Mouse (Mus musculus) embryonic facial prominence, embryonic 14.5 days (tissue): ENCODE measurements around the gene Mindy2. TPM values are rescaled to one million over a fixed set of nuclear protein-coding genes. Genes with fewer than 3 reads are reported as not detected.

Experiments
- ATAC-seq: fragments of 200-750 bp; cut with Nextera tagmentation; 2 replicates; pipeline ENCODE4 v1.8.0; 2017; ENCODE audit warnings: low read depth, moderate number of reproducible peaks, moderate TSS enrichment
- DNase-seq: peaks from one replicate; pipeline ENCODE4 v3.0.0-alpha.2; 2015; ENCODE audit warnings: low spot score
- H3K27ac ChIP-seq: fragments of 300-500 bp; sonication (generic); replicated peaks from 2 replicates; pipeline ENCODE4 v1.5.1; 2014; ENCODE audit warnings: low read depth, mild to moderate bottlenecking, low read length, moderate library complexity
- H3K27me3 ChIP-seq: fragments of 300-500 bp; sonication (generic); replicated peaks from 2 replicates; pipeline ENCODE4 v1.6.1; 2014; ENCODE audit warnings: low read length; ENCODE audit not compliant: control insufficient read depth, insufficient read depth
- H3K36me3 ChIP-seq: fragments of 300-500 bp; sonication (generic); 2 replicates; pipeline ENCODE4 v1.6.1; 2014; ENCODE audit warnings: low read length, mixed read lengths; ENCODE audit not compliant: control insufficient read depth, insufficient read depth
- H3K4me1 ChIP-seq: fragments of 300-500 bp; sonication (generic); 2 replicates; pipeline ENCODE4 v1.6.1; 2014; ENCODE audit warnings: antibody characterized with exemption, low read length; ENCODE audit not compliant: control insufficient read depth, insufficient read depth
- H3K4me2 ChIP-seq: fragments of 300-500 bp; sonication (generic); 2 replicates; pipeline ENCODE4 v1.6.1; 2014; ENCODE audit warnings: low read depth, mild to moderate bottlenecking, low read length, moderate library complexity, mixed read lengths
- H3K4me3 ChIP-seq: fragments of 300-500 bp; sonication (generic); 2 replicates; pipeline ENCODE4 v1.5.1; 2014; ENCODE audit warnings: low read depth, mild to moderate bottlenecking, low read length
- H3K9ac ChIP-seq: fragments of 300-500 bp; sonication (generic); 2 replicates; pipeline ENCODE4 v1.6.1; 2014; ENCODE audit warnings: low read depth, mild to moderate bottlenecking, low read length, moderate library complexity, mixed read lengths
- H3K9me3 ChIP-seq: fragments of 300-500 bp; sonication (generic); 2 replicates; pipeline ENCODE4 v1.6.1; 2016; ENCODE audit warnings: low read length; ENCODE audit not compliant: control insufficient read depth
- WGBS: fragments of 180-500 bp; shearing (Covaris S2); extraction: QIAGEN DNeasy Blood & Tissue Kit; methylation state at CpG from one replicate; pipeline ENCODE4 v1.1.7; 2014; 5-methylcytosine and 5-hydroxymethylcytosine counted together
- polyA plus RNA-seq: library from polyadenylated mRNA; unstranded; fragments of >200 nt; fragmentation: Nextera tagmentation; extraction: Ambion mirVana; gene quantifications from 2 replicates; pipeline ENCODE4 v1.2.1, GENCODE M21; 2014

Gene Mindy2
- polyA plus RNA-seq, 1 experiment from 2014 or later: 15.3 TPM

GRCm38 (mm10) chr9:70551524-70551923 is 105.5 kb downstream of the Mindy2 start:
- ATAC-seq: no peak
- H3K36me3 ChIP-seq: peaks cover 32% of the 10 kb centered on the region
- H3K27me3 ChIP-seq: no peaks in the 10 kb centered on the region
- H3K9ac ChIP-seq: no peak overlapping the region
- DNase-seq: no peak
- peaks cover 14% of the 10 kb centered on the region for H3K9me3 ChIP-seq
- WGBS: 96% methylated on average over 1 of the region's 1 CpGs
- H3K4me1 ChIP-seq: no peaks in the 10 kb centered on the region
- no peak overlapping the region for H3K4me2 ChIP-seq
- no peak overlapping the region for H3K4me3 ChIP-seq
- no peak overlapping the region for H3K27ac ChIP-seq

Other genes starting within 250 kb of the Mindy2 start
- gene Ccnb2, start 235.6 kb downstream of the Mindy2 start, polyA plus RNA-seq: 123 and 153 TPM in 2 replicates
- gene Rnf111, start 153.4 kb downstream of the Mindy2 start, polyA plus RNA-seq: 24.6 and 25.7 TPM in 2 replicates
- gene Sltm, start 114.4 kb downstream of the Mindy2 start, polyA plus RNA-seq: 39.8 and 41.5 TPM in 2 replicates
- 0.49 and 0.62 TPM in 2 replicates for gene Gm10642, start 923 bp downstream of the Mindy2 start, polyA plus RNA-seq
- 63.5 and 67.7 TPM in 2 replicates for gene Adam10, start 21.8 kb upstream of the Mindy2 start, polyA plus RNA-seq